Mouse (Mus musculus) megakaryocyte, embryonic 14.5 days (primary cell): ENCODE measurements around the gene Apoh. TPM values are rescaled to one million over a fixed set of nuclear protein-coding genes. Genes with fewer than 3 reads are reported as not detected.
A peak's percentile ranks its signal among the peaks of the same experiment; 100 is the strongest.

Source experiments
- H3K27me3 ChIP-seq: replicated peaks from 2 replicates; pipeline ENCODE3; 2012; ENCODE audit warnings: inconsistent platforms
- H3K36me3 ChIP-seq: replicated peaks from 2 replicates; pipeline ENCODE3; 2012; ENCODE audit warnings: low read length, inconsistent platforms, mixed read lengths
- H3K4me1 ChIP-seq: 2 replicates; pipeline ENCODE4 v1.6.1; 2012; ENCODE audit warnings: inconsistent platforms
- H3K4me3 ChIP-seq: replicated peaks from 2 replicates; pipeline ENCODE3; 2012; ENCODE audit warnings: moderate library complexity, mild to moderate bottlenecking, inconsistent platforms
- H3K9me3 ChIP-seq: 2 replicates; pipeline ENCODE4 v1.6.1; 2012; ENCODE audit warnings: inconsistent platforms
- FLI1 ChIP-seq: IDR thresholded peaks from 2 replicates; pipeline ENCODE4 v1.6.1; 2012; ENCODE audit warnings: low read length, inconsistent platforms, mixed read lengths
- GATA1 ChIP-seq: IDR thresholded peaks from 3 replicates; pipeline ENCODE4 v1.6.1; 2012; ENCODE audit warnings: mixed read lengths, low read length, inconsistent platforms, borderline replicate concordance
- polyA plus RNA-seq: library from polyadenylated mRNA; stranded (reverse); fragments of >175 nt; gene quantifications from 2 replicates; pipeline ENCODE4 v1.2.3, GENCODE M21; 2012; ENCODE audit warnings: low replicate concordance; ENCODE audit not compliant: insufficient read depth

The Apoh gene
- polyA plus RNA-seq, 1 experiment, result not detected

DNA sequence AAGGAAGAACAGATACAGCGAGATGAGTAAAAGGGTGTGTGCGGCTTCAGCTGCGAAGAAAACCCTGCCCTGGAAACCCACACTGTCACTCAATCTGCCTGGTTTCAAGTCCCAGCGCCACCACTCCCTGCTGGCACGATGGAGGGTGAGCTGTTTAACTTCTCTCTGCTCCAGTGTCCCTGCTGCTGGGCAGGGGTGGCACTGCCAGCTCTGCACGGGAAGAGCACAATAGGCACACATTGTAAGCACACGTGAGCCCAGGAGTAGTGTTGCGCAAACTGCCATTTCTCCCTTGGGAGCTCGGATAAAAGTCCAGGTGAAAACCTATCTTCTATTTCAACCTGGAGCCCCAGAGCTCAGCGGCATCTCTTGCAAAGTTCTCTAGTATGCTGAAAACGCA, 12.3 kb upstream of the Apoh start:
- Histone ChIP-seq H3K27me3 (no peaks in the 10 kb centered on the region), H3K36me3 (peaks cover 98% of the 10 kb centered on the region), H3K4me3 (no peak overlapping the region), H3K4me1 (peaks cover 91% of the 10 kb centered on the region), H3K9me3 (no peaks in the 10 kb centered on the region)
- no peak for TF ChIP-seq FLI1

DNA sequence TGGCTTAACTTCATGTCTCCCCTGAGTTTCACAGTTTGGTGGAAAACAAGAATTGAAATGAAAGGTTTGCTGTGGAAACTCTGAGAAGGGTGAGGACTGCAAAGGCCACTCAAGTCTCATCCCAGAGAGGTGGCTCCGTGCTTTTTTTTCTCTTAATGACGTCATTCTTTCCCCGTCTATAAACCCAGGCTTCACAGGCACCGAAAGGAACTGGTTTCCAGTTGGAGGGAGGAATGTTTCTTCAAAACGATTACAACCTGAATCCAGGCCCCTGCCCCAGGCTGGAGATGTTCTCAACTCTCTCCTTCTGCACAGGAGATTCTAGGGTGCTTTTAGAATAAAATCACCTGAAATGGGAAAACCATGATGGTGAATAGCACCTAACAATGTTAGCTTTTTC, 10.1 kb upstream of the Apoh start:
- peaks cover 93% of the 10 kb centered on the region for H3K4me1 ChIP-seq
- no peak overlapping the region for H3K4me3 ChIP-seq
- TF ChIP-seq FLI1 (no peak), GATA1 (no peak)
- H3K36me3 ChIP-seq, result peaks cover 99% of the 10 kb centered on the region
- no peaks in the 10 kb centered on the region for H3K9me3 ChIP-seq
- no peaks in the 10 kb centered on the region for H3K27me3 ChIP-seq

DNA sequence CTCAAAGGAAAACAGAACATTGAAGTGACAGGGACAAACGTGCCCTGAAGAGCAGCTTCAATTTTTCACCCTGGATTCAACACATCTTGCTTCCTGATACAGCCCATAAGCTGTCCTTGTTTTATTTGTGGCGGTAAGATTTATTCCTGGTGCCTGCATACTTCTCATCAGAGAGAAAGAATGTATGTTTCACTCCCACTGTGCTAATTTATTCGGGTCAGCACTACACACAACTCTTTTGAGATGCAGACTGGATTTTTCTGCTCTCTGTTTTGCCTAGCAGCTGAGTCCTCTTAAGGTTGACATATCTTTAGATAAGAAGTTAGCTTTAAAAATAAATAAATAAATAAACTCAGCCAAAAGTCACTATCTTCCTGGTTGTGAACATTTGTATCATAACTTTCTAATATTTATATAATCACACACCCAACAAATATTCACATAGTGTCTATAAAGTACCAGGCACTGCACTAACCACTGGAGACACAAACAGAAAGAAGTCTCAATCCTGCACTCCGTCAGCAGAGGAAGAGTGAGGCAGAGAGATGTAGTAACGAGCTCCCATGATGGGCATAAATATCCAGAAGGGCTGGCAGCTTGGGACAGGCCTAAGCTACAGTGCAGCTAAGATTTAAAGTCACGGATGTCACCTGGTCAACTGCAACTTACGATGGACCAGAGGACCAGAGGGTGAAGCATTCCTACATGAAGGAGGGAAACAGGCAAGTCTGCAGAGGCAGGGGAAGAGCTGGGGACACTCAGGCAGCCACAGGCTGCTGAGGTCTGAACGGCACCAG, 9.4 kb upstream of the Apoh start:
- no peaks in the 10 kb centered on the region for H3K27me3 ChIP-seq
- peak overlapping the region; percentile 20 for H3K4me3 ChIP-seq
- TF ChIP-seq FLI1, result no peak
- no peak for TF ChIP-seq GATA1
- no peaks in the 10 kb centered on the region for H3K9me3 ChIP-seq
- peaks cover 100% of the 10 kb centered on the region for H3K36me3 ChIP-seq
- H3K4me1 ChIP-seq, result peaks cover 97% of the 10 kb centered on the region

DNA sequence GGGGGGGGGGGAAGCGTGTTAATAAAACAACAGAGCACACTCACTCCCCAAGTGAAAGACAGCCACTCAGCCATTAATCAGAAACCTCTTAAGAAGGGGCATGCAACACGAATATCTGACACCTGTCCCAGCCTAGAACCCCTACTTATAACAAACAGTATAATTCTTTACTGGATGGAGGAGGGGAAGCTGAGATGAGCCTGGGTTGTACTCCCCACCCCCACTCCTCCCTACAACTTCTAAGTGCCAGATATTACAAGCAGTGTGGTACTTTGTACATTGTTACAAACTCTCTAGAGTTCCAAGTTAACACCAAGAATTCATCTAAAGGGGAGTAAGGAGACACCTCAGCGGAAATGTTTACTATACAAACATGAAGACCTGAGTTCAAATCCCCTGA, 8.5 kb upstream of the Apoh start:
- Histone ChIP-seq H3K4me3 (no peak overlapping the region), H3K9me3 (no peaks in the 10 kb centered on the region), H3K36me3 (peaks cover 100% of the 10 kb centered on the region), H3K27me3 (no peaks in the 10 kb centered on the region), H3K4me1 (peaks cover 98% of the 10 kb centered on the region)
- TF ChIP-seq GATA1, result no peak

DNA sequence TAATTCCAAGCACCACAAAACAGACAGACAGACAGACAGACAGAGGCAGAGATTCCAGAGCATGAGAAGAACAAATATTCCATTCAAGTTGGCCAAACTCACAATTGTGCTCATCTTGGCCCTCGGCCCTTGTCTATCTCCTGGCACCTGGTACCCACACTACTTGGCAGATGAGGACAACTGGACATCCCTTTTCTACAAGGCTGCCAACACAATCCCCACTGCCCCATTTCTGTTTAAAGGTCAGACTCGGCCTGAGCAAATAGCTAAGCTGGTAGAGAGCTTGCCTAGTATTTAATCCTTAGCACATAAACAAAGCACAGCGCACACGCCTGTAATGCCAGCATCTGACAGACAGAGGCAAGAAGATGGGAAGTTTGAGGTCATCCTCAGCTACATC, 7.6 kb upstream of the Apoh start:
- H3K36me3 ChIP-seq, result peaks cover 100% of the 10 kb centered on the region
- H3K4me3 ChIP-seq, result peak overlapping the region; percentile 42
- H3K9me3 ChIP-seq, result no peaks in the 10 kb centered on the region
- H3K27me3 ChIP-seq, result no peaks in the 10 kb centered on the region
- TF ChIP-seq FLI1 (no peak), GATA1 (no peak)
- H3K4me1 ChIP-seq, result peaks cover 98% of the 10 kb centered on the region

DNA sequence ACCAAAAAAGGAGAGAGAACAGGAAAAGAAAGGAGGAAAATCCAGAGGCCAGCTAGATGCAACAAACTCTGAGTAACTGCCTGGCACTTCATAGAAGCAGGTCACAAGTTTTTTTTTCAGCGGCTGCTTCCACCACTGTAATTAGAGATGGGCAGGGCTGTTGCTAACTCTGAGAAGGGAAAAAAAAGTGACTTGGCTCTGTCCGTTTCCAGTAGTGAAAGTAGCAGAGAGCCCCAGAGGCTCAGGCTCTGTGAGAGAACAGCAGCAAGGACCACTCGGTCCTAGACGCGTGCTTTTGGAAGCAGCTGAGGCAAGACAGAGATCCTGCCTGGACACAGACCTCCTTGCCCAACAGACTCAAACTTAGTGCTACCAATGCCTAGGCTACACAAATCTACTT, 6.7 kb upstream of the Apoh start:
- TF ChIP-seq GATA1 (no peak), FLI1 (no peak)
- Histone ChIP-seq H3K36me3 (peaks cover 97% of the 10 kb centered on the region), H3K9me3 (no peaks in the 10 kb centered on the region), H3K4me3 (peak overlapping the region; percentile 79), H3K27me3 (no peaks in the 10 kb centered on the region), H3K4me1 (peaks cover 90% of the 10 kb centered on the region)

DNA sequence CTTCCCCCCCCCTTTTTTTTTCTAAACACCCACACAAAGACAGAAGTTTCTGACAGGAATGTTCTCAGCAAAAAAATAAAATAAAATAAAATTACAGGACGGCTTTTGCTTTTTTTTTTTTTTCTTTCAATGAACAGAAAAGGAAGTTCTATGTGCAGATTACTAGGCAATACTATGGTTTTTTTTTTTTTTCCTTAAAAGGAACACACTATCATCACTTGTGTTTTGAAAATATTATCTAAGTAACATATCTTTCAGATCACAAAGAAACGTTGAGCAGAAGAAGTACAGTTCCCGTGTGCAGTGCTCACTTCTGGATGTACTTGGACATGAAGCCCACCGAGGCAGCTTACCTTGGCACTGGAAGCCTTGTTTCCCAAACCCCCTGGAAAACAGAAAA, 2.9 kb upstream of the Apoh start:
- Histone ChIP-seq H3K9me3 (no peaks in the 10 kb centered on the region), H3K4me1 (peaks cover 65% of the 10 kb centered on the region), H3K36me3 (peaks cover 66% of the 10 kb centered on the region), H3K4me3 (peak overlapping the region; percentile 83), H3K27me3 (no peaks in the 10 kb centered on the region)
- TF ChIP-seq GATA1, result no peak
- no peak for TF ChIP-seq FLI1

DNA sequence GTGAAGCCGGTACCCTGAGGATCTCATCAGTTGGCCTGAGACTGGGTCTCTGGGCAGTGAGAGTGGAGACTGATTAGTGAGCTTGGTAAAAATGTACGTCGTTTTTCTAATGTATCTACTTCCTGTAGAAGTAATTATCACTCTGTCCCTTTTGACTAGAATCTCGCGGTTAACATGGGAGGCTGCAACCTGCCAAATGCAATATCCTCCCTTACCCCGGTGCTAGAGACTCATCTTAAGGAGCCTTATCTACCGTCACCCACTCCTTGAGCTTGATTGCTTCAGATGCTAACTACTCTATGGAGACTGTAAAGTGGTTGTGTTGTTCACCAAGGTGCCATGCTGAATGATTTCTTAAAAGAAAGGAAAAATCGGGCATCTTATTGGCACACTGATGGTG, 1.4 kb upstream of the Apoh start:
- peaks cover 59% of the 10 kb centered on the region for H3K4me1 ChIP-seq
- TF ChIP-seq FLI1 (no peak), GATA1 (no peak)
- peaks cover 51% of the 10 kb centered on the region for H3K36me3 ChIP-seq
- H3K9me3 ChIP-seq, result no peaks in the 10 kb centered on the region
- peaks cover 6% of the 10 kb centered on the region for H3K27me3 ChIP-seq
- H3K4me3 ChIP-seq, result peak overlapping the region; percentile 93

DNA sequence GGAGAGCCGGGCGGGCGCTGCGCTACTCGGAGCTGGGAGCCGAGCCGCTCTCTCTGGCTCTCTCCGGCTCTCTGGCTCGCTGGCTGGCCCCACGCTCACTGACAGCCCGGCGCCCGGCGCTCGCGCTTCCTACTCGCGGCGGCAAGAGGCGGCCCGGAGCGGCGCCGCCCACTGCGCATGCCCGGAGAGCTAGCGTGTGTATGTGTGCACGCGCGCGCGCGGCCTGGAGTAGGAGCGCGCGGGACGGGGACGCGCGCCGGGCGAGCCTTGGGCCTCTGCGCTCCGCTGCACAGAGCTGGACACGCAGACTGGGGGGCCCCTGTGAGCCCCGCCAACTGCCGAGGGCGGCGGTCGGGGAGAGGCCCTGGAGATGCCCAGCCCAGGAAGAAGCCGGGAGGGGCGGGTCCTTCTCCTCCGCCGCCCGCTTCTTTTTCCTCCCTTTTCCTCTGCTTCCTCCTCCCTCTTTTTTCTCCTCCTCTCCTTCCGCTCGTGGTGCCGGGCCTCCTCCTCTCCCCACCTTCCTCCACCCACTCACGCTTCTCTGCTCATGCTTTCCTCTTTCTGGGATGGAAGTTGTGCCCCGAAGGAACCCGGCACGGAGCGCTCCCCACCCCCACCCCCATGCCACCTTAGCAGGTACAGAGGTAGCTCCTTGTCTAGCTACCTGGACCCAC, 772 bp downstream of the Apoh start, which contains the start of gene Prkca:
TSS of gene Prkca (minus strand) at position 140 of the 674 bp plus-strand sequence.
- H3K9me3 ChIP-seq, result no peaks in the 10 kb centered on the region
- H3K4me3 ChIP-seq, result peak within 1 kb of the TSS; percentile 93

DNA sequence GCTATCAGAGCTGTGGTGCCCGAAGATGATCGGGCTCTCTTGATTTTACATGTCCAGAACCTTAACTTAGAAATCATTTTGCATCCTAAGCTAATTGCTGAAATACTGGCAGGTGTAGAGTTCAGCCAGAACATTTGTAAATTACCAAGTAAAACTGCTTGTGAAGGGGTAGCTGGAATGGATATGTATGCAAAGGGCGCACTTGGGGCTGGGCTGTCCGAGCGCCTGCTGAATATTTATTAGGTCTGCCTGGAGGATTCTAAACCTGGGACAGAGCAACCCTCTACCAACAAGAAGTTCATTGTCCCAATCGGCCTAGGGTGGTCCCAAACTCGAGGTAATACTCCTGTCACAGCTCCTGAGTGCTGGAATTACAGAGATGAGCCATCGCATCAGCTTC, 1.6 kb downstream of the Apoh start:
- Histone ChIP-seq H3K36me3 (peaks cover 21% of the 10 kb centered on the region), H3K27me3 (peaks cover 21% of the 10 kb centered on the region), H3K4me1 (peaks cover 34% of the 10 kb centered on the region), H3K4me3 (no peak overlapping the region), H3K9me3 (no peaks in the 10 kb centered on the region)
- no peak for TF ChIP-seq GATA1
- TF ChIP-seq FLI1, result no peak

More for the DNA sequence above, 772 bp downstream of the Apoh start, which contains the start of gene Prkca:
- peaks cover 43% of the 10 kb centered on the region for H3K4me1 ChIP-seq
- peaks cover 30% of the 10 kb centered on the region for H3K36me3 ChIP-seq
- TF ChIP-seq FLI1, result no peak
- peaks cover 17% of the 10 kb centered on the region for H3K27me3 ChIP-seq
